Mouse (Mus musculus) embryonic facial prominence, embryonic 13.5 days (tissue): ENCODE data around the gene Thbs2. TPM values are rescaled to one million over a fixed set of nuclear protein-coding genes. Genes with fewer than 3 reads are reported as not detected.
A peak's percentile ranks its signal among the peaks of the same experiment; 100 is the strongest.
"Not testable (repeated sequence)": the region's sequence is repeated elsewhere in the genome, so short reads cannot be mapped to it uniquely, and the experiment has no call there.

Source experiments
- ATAC-seq: fragments of 200-750 bp; cut with Nextera tagmentation; 2 replicates; pipeline ENCODE4 v1.8.0; 2017; ENCODE audit warnings: low read depth; ENCODE audit not compliant: insufficient number of reproducible peaks, insufficient read depth, low FRiP score, low TSS enrichment
- H3K27ac ChIP-seq: fragments of 300-500 bp; sonication (generic); 2 replicates; pipeline ENCODE4 v1.5.1; 2015; ENCODE audit warnings: moderate library complexity, mild to moderate bottlenecking, inconsistent platforms
- H3K27me3 ChIP-seq: fragments of 300-500 bp; sonication (generic); 2 replicates; pipeline ENCODE4 v1.6.1; 2015; ENCODE audit warnings: mild to moderate bottlenecking, inconsistent platforms
- H3K36me3 ChIP-seq: fragments of 300-500 bp; sonication (generic); 2 replicates; pipeline ENCODE4 v1.6.1; 2015; ENCODE audit warnings: mild to moderate bottlenecking, inconsistent platforms
- H3K4me1 ChIP-seq: fragments of 300-500 bp; sonication (generic); 2 replicates; pipeline ENCODE4 v1.6.1; 2015; ENCODE audit warnings: inconsistent platforms
- H3K4me2 ChIP-seq: fragments of 300-500 bp; sonication (generic); 2 replicates; pipeline ENCODE4 v1.6.1; 2015; ENCODE audit warnings: moderate library complexity, mild to moderate bottlenecking, inconsistent platforms
- H3K4me3 ChIP-seq: fragments of 300-500 bp; sonication (generic); 2 replicates; pipeline ENCODE4 v1.5.1; 2015; ENCODE audit warnings: mild to moderate bottlenecking, inconsistent platforms
- H3K9ac ChIP-seq: fragments of 300-500 bp; sonication (generic); 2 replicates; pipeline ENCODE4 v1.6.1; 2015; ENCODE audit warnings: mild to moderate bottlenecking, inconsistent platforms
- H3K9me3 ChIP-seq: fragments of 300-500 bp; sonication (generic); 2 replicates; pipeline ENCODE4 v1.6.1; 2016; ENCODE audit warnings: inconsistent platforms
- WGBS: fragments of 180-500 bp; shearing (Covaris S2); methylation state at CpG from one replicate; pipeline ENCODE4 v1.1.7; 2015; ENCODE audit warnings: mixed read lengths; 5-methylcytosine and 5-hydroxymethylcytosine counted together
- polyA plus RNA-seq: library from polyadenylated mRNA; unstranded; fragments of >200 nt; fragmentation: Nextera tagmentation; extraction: Ambion mirVana; gene quantifications from 2 replicates; pipeline ENCODE4 v1.2.1, GENCODE M21; 2015

Thbs2 gene
- polyA plus RNA-seq, 1 experiment from 2014 or later = 21.7 TPM

DNA sequence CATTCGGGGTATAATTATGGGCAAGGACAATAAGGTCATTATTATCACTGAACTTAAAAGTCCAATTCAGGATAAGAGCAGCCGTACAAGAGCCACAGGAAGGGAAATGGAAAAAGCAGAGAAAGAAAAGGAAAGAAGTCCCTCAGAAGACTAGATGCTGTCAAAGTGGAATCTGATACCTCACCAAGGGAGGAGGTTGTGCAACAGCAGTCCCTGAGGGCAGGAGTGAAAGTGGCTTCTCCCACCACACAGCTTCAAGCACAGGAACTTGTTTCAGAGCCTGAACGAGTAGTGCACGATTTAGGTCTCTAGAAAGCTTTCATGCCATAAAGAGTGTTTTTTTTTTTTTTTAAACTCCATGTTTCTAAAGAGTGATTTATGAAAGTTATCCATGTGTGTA lies 65.1 kb downstream of the Thbs2 start:
- WGBS = 36% methylated on average over 4 of the region's 4 CpGs
- Histone ChIP-seq H3K36me3 (no peaks in the 10 kb centered on the region), H3K9ac (no peak overlapping the region), H3K4me3 (no peak overlapping the region), H3K9me3 (no peaks in the 10 kb centered on the region), H3K4me2 (no peak overlapping the region), H3K27me3 (no peaks in the 10 kb centered on the region), H3K4me1 (peaks cover 37% of the 10 kb centered on the region), H3K27ac (no peak overlapping the region)
- no peak for ATAC-seq

DNA sequence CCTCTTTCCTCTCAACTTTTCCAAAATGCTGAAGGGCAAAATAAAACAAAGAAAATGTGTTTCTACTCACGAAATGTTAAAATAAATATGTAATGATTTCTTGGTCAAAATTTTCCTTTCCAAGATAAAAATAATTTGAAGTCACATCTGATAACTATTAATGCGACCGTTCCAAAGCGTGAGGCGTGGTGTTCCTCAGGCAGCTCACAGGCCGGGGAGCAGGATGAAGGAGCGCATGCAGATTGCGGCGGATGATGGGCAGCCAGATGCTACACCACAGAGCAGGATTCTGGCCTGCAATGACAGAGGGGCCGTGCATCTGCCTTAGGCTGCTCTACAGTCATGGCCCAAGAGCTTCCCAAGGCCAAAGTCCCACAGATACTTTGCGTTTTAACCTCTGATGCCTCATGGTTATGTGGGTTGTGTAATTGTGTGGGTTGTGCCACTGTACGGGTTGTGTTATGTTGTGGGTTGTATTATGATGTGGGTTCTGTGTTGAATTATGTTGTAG lies 66.2 kb downstream of the Thbs2 start:
- H3K9me3 ChIP-seq = no peaks in the 10 kb centered on the region
- no peak overlapping the region for H3K4me3 ChIP-seq
- no peak for ATAC-seq
- 51% methylated on average over 12 of the region's 12 CpGs for WGBS
- H3K9ac ChIP-seq = no peak overlapping the region
- H3K4me1 ChIP-seq = peaks cover 43% of the 10 kb centered on the region
- H3K27me3 ChIP-seq = no peaks in the 10 kb centered on the region
- no peak overlapping the region for H3K4me2 ChIP-seq
- peak overlapping the region; percentile 49; the same call in 1 of the 2 replicates for H3K27ac ChIP-seq
- H3K36me3 ChIP-seq = no peaks in the 10 kb centered on the region

DNA sequence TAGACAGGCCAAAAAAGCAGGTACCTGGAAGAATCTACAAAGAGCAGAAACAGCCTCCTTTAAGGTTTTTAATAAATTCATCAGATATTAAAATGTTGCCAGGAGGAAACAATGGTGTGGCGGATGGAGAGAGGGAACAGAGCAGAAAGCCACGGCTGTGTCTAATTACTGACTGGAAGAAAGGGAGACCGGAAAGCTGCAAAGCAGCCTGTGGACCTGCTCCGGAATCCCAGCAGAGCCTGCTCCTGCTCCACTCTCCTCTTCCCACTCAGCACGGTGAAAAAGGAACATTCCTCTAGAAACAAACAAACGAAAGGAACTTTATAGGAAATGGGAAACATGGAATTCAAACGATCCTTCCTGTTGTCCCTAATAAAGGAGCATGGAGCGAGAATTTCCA lies 69.6 kb downstream of the Thbs2 start:
- no peak for ATAC-seq
- H3K36me3 ChIP-seq = no peaks in the 10 kb centered on the region
- no peak overlapping the region for H3K4me3 ChIP-seq
- peak overlapping the region; percentile 36 for H3K4me2 ChIP-seq
- H3K9me3 ChIP-seq = no peaks in the 10 kb centered on the region
- H3K27ac ChIP-seq = peak overlapping the region; percentile 3
- WGBS = 17% methylated on average over 8 of the region's 8 CpGs
- H3K4me1 ChIP-seq = peaks cover 43% of the 10 kb centered on the region
- no peaks in the 10 kb centered on the region for H3K27me3 ChIP-seq
- H3K9ac ChIP-seq = no peak overlapping the region

DNA sequence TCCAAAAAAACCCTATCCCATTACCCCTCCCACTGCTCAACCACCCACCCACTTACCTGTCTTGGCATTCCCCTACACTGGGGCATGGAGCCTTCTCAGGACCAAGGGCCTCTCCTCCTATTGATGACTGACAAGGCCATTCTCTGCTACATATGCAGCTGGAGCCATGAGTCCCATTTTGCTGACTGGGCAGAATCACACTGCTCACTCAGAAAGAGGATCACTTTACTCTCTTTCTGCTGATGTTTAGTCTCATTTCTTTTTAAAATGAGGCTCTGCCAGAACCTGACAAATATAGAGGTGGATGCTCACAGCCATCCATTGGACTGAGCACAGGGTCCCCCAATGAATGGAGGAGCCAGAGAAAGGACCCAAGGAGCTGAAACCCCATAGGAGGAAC lies 73.0 kb downstream of the Thbs2 start:
- H3K4me1 ChIP-seq = peaks cover 16% of the 10 kb centered on the region; the same call in 1 of the 2 replicates
- H3K9me3 ChIP-seq, H3K9ac ChIP-seq, H3K27ac ChIP-seq, H3K4me3 ChIP-seq, H3K27me3 ChIP-seq, ATAC-seq, H3K4me2 ChIP-seq, H3K36me3 ChIP-seq: not testable (repeated sequence)

DNA sequence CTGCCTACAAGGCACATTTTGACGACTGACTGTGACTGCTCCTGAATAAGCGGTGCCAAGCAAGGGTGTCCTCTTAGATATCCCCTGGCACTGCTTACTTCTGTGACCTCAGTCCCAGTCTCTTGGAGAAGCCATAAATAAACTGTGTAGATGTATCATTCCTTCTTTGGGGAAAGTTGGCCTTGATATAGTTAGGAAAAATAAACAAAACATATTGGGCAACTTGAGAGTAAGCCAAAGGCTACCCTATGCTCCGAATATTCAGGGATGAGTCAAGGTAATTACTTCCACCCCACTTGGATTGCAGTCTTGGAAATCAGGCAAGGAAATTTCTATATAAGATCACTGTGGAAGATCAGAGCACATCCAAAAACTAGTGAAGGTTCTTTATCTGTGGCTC lies 74.0 kb downstream of the Thbs2 start:
- H3K4me3 ChIP-seq = no peak overlapping the region
- ATAC-seq = no peak
- H3K9me3 ChIP-seq = no peaks in the 10 kb centered on the region
- WGBS = 78% methylated on average over 3 of the region's 3 CpGs
- H3K36me3 ChIP-seq = no peaks in the 10 kb centered on the region
- H3K27me3 ChIP-seq = no peaks in the 10 kb centered on the region
- H3K4me1 ChIP-seq = peaks cover 15% of the 10 kb centered on the region; the same call in 1 of the 2 replicates
- no peak overlapping the region for H3K27ac ChIP-seq
- no peak overlapping the region for H3K9ac ChIP-seq
- H3K4me2 ChIP-seq = no peak overlapping the region

DNA sequence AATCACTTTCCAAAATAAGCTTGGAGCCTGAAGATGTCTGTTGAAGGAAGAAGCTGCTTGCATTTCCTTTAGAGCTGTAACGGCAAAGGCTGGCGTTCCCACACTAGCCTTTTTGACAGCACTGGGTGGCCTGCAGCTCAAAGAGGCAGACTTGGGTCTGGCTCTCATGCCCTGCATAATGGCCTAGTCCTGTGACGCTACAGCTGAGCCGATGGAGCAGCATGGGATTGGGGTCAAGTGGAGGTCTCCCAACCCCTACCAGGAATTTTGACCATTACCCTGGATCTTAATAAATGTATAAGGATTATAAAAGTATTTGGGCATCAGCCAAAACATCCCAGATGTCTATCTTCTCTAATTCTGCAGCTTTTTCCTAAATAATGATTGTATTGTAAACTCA lies 75.0 kb downstream of the Thbs2 start:
- 77% methylated on average over 4 of the region's 4 CpGs for WGBS
- no peak for ATAC-seq
- H3K27ac ChIP-seq = no peak overlapping the region

More for the DNA sequence above, 75.0 kb downstream of the Thbs2 start:
- H3K9ac ChIP-seq = no peak overlapping the region
- no peak overlapping the region for H3K4me2 ChIP-seq
- H3K4me3 ChIP-seq = no peak overlapping the region
- no peaks in the 10 kb centered on the region for H3K36me3 ChIP-seq
- peaks cover 7% of the 10 kb centered on the region; the same call in 1 of the 2 replicates for H3K4me1 ChIP-seq
- H3K27me3 ChIP-seq = no peaks in the 10 kb centered on the region
- H3K9me3 ChIP-seq = no peaks in the 10 kb centered on the region

Other genes starting within 250 kb of the Thbs2 start
- gene Wdr27, start 248.9 kb upstream of the Thbs2 start, polyA plus RNA-seq = 6.6 and 7.7 TPM in 2 replicates
- 32.7 and 32.8 TPM in 2 replicates for gene 1600012H06Rik, start 248.9 kb upstream of the Thbs2 start, polyA plus RNA-seq